Mouse (Mus musculus): Measurements from ENCODE around the gene Dnaja3. TPM values are rescaled to one million over a fixed set of nuclear protein-coding genes. Genes with fewer than 3 reads are reported as not detected.
"Not testable (repeated sequence)": the region's sequence is repeated elsewhere in the genome, so short reads cannot be mapped to it uniquely, and the experiment has no call there.

Dnaja3 gene
- polyA plus RNA-seq, 1 experiment from 2014 or later: 37.8 TPM

DNA sequence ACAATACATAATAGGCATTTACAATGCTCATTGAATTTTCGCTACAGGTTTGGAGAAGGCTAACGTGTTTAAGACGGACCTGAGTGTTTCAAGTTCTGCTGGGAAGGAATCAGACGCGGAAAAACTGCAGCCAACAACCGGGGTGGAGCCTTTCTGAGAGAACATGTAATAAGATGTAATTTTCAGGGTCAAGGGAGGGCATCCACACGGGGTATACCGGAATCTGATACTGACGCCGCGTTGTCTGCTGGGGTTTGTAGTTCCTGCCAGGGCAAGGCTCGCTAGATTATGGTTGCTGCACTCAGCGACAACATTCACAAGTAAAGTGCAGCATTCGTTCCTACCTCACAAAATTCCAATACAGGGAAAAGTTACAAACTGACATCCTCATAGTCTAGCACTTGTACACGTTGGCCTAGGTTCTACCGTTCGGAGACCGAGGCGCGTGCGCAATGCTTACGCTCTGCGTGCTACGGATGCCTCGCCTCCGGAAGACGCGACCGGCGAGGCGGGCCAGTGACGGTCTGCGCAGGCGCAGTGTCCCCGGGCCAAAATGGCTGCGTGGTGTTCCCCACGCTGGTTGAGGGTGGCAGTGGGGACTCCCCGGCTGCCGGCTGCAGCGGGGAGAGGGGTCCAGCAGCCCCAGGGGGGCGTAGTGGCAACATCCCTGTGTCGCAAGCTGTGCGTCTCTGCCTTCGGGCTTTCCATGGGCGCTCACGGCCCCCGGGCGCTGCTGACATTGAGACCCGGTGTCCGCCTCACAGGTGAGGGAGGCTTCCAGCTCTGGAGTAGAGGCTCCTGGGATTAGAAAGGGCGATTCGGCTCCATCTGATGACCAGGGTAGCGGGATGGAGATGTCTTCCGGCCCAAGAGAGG is 44.0 kb downstream of the Dnaja3 start:
- ATAC-seq: peak; percentile 86
- TF ChIP-seq EP300 (IDR thresholded peaks at IDR 0.05): no peak
- TF ChIP-seq CTCF (IDR thresholded peaks at IDR 0.05): 0 out of 2 replicates have a peak, but pooled peaks have one; percentile 0
- under 1% methylated on average over 54 of the region's 54 CpGs for WGBS

DNA sequence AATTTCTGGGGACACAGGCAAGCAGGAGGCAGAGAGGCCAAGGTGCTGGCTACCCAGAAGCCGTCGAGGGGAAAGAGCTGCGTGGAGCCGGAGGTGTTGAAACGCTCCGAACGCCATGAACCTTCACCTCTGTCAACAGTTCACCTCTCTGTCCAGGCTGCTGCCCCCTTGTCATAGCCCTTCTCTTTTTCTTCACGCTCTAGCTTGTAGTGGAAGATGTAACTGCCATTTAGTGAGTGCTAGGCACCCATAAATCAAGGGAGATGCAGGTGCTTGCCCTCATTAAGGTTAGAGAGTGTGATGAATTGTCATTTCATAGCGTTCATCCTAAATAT is 44.6 kb downstream of the Dnaja3 start:
- Histone ChIP-seq H3K27me3 (replicated peaks; ENCODE audit: insufficient read depth, low read length) (no peaks in the 10 kb centered on the region), H3K36me3 (ENCODE audit: insufficient read depth, low read length) (no peaks in the 10 kb centered on the region), H3K4me2 (replicated peaks; ENCODE audit: low read depth, low read length) (peak overlapping the region; percentile 85), H3K9ac (replicated peaks; ENCODE audit: low read depth) (peak overlapping the region; percentile 79), H3K27ac (ENCODE audit: low read length) (no peak overlapping the region), H3K4me3 (ENCODE audit: low read depth, low read length) (peak overlapping the region; percentile 90), H3K9me3 (ENCODE audit: low read length) (no peaks in the 10 kb centered on the region), H3K4me1 (ENCODE audit: insufficient read depth, low read depth, low read length) (peaks cover 4% of the 10 kb centered on the region; the same call in 1 of the 2 replicates)
- TF ChIP-seq CTCF (IDR thresholded peaks at IDR 0.05) (no peak), EP300 (IDR thresholded peaks at IDR 0.05) (no peak)
- ATAC-seq (no peak), DNase-seq (ENCODE audit: low spot score) (peak; percentile 16)
- under 1% methylated on average over 9 of the region's 9 CpGs for WGBS

More for the DNA sequence above, 44.0 kb downstream of the Dnaja3 start:
- Histone ChIP-seq H3K27ac (ENCODE audit: low read length) (peak overlapping the region; percentile 65), H3K36me3 (ENCODE audit: insufficient read depth, low read length) (no peaks in the 10 kb centered on the region), H3K4me1 (ENCODE audit: insufficient read depth, low read depth, low read length) (peaks cover 7% of the 10 kb centered on the region; the same call in 1 of the 2 replicates), H3K9ac (replicated peaks; ENCODE audit: low read depth) (peak overlapping the region; percentile 79), H3K9me3 (ENCODE audit: low read length) (no peaks in the 10 kb centered on the region), H3K27me3 (replicated peaks; ENCODE audit: insufficient read depth, low read length) (no peaks in the 10 kb centered on the region), H3K4me2 (replicated peaks; ENCODE audit: low read depth, low read length) (peak overlapping the region; percentile 85), H3K4me3 (ENCODE audit: low read depth, low read length) (peak overlapping the region; percentile 90)
- DNase-seq (ENCODE audit: low spot score): peak; percentile 96

DNA sequence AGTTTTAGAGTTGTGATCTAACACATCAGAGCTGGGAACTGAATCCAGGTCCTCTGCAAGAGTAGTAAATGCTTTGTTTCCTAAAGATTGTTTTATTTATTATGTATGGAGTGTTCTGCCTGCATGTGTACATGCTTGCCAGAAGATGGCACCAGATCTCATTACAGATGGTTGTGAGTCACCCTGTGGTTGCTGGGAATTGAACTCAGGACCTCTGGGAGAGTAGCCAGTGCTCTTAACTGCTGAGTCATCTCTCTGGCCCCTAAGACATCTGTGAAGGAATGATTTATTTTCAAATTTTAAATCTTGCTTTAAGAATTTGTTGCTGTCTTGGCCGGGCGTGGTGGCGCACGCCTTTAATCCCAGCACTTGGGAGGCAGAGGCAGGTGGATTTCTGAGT is 49.6 kb downstream of the Dnaja3 start:
- not testable (repeated sequence) for H3K9me3 ChIP-seq (ENCODE audit: low read length); H3K27me3 ChIP-seq (replicated peaks; ENCODE audit: insufficient read depth, low read length); H3K4me1 ChIP-seq (ENCODE audit: insufficient read depth, low read depth, low read length); DNase-seq (ENCODE audit: low spot score); H3K4me3 ChIP-seq (ENCODE audit: low read depth, low read length); H3K27ac ChIP-seq (ENCODE audit: low read length); H3K9ac ChIP-seq (replicated peaks; ENCODE audit: low read depth); ATAC-seq; H3K4me2 ChIP-seq (replicated peaks; ENCODE audit: low read depth, low read length)
- 99% methylated on average over 4 of the region's 4 CpGs for WGBS
- H3K36me3 ChIP-seq (ENCODE audit: insufficient read depth, low read length): peaks cover 23% of the 10 kb centered on the region
- peak; percentile 31 for TF ChIP-seq CTCF (IDR thresholded peaks at IDR 0.05)

DNA sequence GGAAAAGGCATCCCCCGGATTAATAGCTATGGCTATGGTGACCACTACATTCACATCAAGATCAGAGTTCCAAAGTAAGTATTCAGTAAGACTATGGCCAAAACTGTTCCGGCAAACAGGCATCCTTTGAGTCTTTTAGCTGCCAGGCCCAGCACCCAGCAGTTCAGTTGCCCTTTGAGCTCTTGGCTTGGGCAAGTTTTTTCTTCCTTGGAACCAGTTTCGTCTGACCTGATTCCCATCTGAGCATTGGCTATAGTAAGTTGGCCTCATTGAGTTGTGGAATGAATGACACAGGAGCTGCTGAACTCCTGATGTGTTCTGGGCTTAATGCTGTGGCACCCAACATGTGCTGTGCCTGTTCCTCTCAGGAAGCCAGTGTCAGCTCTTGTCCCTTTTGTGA is 61.4 kb downstream of the Dnaja3 start:
- Histone ChIP-seq H3K4me3 (ENCODE audit: low read depth, low read length) (no peak overlapping the region), H3K27ac (ENCODE audit: low read length) (no peak overlapping the region), H3K9ac (replicated peaks; ENCODE audit: low read depth) (no peak overlapping the region), H3K27me3 (replicated peaks; ENCODE audit: insufficient read depth, low read length) (no peaks in the 10 kb centered on the region), H3K36me3 (ENCODE audit: insufficient read depth, low read length) (peaks cover 39% of the 10 kb centered on the region), H3K9me3 (ENCODE audit: low read length) (no peaks in the 10 kb centered on the region), H3K4me2 (replicated peaks; ENCODE audit: low read depth, low read length) (no peak overlapping the region), H3K4me1 (ENCODE audit: insufficient read depth, low read depth, low read length) (no peaks in the 10 kb centered on the region)
- no peak for DNase-seq (ENCODE audit: low spot score)
- 94% methylated on average over 3 of the region's 3 CpGs for WGBS
- no peak for ATAC-seq
- no peak for TF ChIP-seq CTCF (IDR thresholded peaks at IDR 0.05)
- TF ChIP-seq EP300 (IDR thresholded peaks at IDR 0.05): no peak

DNA sequence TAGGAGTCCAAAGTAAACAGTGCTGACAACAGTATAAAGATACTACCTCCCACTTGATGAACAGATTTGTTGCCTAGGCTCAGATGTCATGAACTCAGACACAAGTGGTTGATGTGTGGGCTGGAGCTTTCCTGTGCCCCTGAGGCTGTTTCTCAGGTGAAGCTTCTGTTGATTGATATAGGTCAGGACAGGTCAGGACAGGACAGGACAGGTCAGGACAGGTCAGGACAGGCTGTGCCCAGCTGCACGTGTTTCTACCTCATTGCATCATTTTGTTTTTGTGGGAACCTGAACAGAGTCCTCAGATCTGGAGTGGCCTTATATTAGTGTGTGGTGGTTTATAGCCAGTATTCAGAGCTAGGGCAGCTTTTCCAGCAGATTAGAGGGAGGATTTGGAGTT is 62.9 kb downstream of the Dnaja3 start:
- Histone ChIP-seq H3K27me3 (replicated peaks; ENCODE audit: insufficient read depth, low read length) (no peaks in the 10 kb centered on the region), H3K4me3 (ENCODE audit: low read depth, low read length) (no peak overlapping the region), H3K4me1 (ENCODE audit: insufficient read depth, low read depth, low read length) (no peaks in the 10 kb centered on the region), H3K27ac (ENCODE audit: low read length) (no peak overlapping the region), H3K36me3 (ENCODE audit: insufficient read depth, low read length) (peaks cover 39% of the 10 kb centered on the region), H3K9me3 (ENCODE audit: low read length) (no peaks in the 10 kb centered on the region), H3K4me2 (replicated peaks; ENCODE audit: low read depth, low read length) (no peak overlapping the region), H3K9ac (replicated peaks; ENCODE audit: low read depth) (no peak overlapping the region)
- DNase-seq (ENCODE audit: low spot score) (no peak), ATAC-seq (no peak)
- 42% methylated on average over 1 of the region's 1 CpGs for WGBS
- TF ChIP-seq EP300 (IDR thresholded peaks at IDR 0.05) (no peak), CTCF (IDR thresholded peaks at IDR 0.05) (no peak)

DNA sequence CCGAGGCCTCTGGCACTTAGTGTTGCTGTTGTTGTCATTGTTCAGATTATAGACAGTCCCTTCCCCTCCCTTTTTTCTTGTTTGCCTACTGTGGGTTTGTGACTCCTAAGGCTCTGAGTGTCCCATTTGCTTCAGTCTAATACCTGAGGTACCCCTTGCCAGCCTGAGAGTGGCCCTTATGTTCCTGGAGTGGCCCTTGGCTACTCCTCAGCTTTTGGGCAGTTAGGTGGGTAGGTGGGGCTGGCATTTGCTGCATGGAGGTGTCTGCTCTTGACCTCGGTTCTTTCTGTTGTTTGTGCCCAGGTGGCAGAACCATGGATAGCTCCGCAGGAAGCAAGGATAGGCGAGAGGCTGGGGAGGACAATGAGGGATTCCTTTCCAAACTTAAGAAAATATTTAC is 65.8 kb downstream of the Dnaja3 start:
- Histone ChIP-seq H3K9ac (replicated peaks; ENCODE audit: low read depth) (no peak overlapping the region), H3K27ac (ENCODE audit: low read length) (no peak overlapping the region), H3K4me1 (ENCODE audit: insufficient read depth, low read depth, low read length) (no peaks in the 10 kb centered on the region), H3K9me3 (ENCODE audit: low read length) (no peaks in the 10 kb centered on the region), H3K4me2 (replicated peaks; ENCODE audit: low read depth, low read length) (no peak overlapping the region), H3K36me3 (ENCODE audit: insufficient read depth, low read length) (peaks cover 25% of the 10 kb centered on the region), H3K27me3 (replicated peaks; ENCODE audit: insufficient read depth, low read length) (no peaks in the 10 kb centered on the region), H3K4me3 (ENCODE audit: low read depth, low read length) (no peak overlapping the region)
- DNase-seq (ENCODE audit: low spot score): peak; percentile 66
- WGBS: 40% methylated on average over 4 of the region's 4 CpGs
- ATAC-seq: peak; percentile 91
- TF ChIP-seq EP300 (IDR thresholded peaks at IDR 0.05): no peak
- TF ChIP-seq CTCF (IDR thresholded peaks at IDR 0.05): no peak
